Mouse (Mus musculus) R1 (cell line): ENCODE data around the gene Fam234a.
A peak's percentile ranks its signal among the peaks of the same experiment; 100 is the strongest.
"Not testable (repeated sequence)": the region's sequence is repeated elsewhere in the genome, so short reads cannot be mapped to it uniquely, and the experiment has no call there.

Source experiments
- DNase-seq: peaks from one replicate; pipeline ENCODE4 v3.0.0-alpha.2; 2018; ENCODE audit warnings: low read depth, low spot score

Gene Fam234a

DNA sequence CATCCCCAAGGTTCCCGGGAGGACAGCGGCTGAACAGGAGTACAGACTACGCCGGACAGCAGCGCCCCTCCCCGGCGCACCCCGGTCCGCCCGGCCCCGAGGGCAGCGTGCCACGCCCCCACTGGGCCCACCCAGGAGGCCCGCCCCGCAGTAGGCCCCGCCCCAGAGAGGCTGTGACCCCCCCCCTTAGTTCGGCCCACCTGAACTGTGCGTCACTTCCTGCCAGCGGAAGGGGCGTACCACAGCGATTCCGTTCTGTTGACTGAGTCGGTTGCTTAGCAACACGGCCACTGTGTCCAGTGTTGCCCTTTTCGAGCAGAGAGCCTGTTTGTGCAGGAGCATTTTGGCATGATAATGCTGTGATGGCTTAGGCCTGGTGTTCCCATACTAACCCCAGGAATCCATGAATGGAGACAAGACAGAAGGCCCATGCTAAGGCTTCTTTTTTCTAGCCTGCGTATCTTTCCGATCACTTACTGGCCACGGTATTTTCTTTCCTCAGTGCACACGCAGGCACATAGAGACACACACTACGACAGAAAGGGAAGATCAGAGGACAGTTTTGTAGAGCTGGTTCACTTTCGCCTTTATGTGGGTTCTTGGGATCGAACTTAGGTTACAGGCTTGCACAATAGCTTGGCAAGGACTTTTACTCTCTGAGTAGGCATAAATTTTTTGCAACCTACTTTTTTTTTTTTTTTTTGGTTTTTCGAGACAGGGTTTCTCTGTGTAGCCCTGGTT, at the start of gene Fam234a:
Fam234a (minus strand) TSS at position 142 of the 741 bp plus-strand sequence.
- peak; percentile 96 for DNase-seq

DNA sequence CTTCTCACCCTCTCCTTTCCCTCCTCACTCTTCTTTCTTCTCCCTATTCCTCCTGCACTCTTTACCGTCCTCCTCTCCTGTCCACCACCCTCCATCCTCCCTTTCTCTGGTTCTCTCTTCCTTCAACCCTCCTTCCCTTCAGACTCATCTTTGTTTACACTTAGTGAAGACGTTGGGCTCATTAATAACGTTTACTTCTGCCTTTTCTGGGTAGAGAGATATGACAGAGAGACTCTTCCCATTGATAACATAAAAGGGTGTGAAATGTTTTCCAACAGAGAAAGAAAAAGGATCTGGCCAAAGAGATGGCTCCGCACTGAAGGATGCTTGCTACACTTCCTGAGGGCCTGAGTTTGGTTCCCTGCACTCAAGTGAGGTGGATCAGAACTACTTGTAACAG, 45.4 kb upstream of the Fam234a start:
- DNase-seq = no peak

DNA sequence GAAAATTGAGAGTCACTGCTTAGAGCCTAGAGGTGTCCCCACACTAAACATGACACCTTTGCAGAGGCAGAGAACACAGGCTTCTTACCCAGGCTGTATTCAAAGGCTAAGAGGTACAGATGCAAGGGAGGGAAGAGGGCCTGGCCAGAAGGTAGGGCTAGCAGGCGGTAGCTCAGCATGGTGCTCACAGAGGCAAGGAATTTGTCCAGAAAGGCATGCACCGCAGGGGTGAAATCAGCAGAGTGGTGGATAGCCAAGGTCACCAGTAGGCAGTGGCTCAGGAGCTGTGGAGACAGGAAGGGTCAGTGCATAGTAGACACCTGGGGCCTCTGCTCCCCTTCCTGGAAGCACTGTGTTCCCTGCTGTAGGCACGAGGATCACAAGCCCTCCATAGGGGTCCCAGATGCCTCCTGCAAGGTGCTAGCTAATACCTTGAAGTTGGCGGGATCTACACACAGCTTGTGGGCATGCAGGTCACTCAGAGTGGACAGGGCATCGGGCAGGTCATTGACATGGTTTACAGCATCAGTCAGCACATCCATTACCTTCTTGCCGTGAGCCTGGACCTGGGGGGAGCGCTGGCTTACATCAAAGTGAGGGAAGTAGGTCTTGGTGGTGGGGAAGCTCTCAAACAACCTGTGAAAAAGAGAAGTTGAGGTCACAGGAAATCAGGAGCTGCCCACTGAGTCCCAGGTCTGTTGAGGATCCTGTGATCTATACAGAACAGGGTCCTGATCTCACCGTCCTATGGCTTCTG, 42.3 kb upstream of the Fam234a start:
- peak; percentile 59 for DNase-seq

DNA sequence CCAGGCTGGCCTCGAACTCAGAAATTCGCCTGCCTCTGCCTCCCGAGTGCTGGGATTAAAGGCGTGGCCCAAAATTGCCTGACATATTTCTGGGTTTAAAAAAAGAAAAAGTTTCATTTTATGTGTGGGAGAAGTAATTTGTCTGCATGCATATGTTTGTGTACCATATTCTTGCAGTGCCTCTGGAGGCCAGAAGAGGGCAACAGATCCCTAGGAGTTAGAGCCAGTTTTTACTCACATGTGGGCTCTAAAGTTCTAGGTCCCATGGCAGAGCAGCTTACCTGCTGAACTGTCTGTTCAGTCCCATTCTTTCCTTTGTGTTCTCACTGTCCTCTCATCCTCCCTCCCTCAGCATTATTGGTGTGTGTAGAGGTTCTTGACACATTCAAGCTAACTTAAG, 32.7 kb upstream of the Fam234a start:
- DNase-seq = peak; percentile 71

DNA sequence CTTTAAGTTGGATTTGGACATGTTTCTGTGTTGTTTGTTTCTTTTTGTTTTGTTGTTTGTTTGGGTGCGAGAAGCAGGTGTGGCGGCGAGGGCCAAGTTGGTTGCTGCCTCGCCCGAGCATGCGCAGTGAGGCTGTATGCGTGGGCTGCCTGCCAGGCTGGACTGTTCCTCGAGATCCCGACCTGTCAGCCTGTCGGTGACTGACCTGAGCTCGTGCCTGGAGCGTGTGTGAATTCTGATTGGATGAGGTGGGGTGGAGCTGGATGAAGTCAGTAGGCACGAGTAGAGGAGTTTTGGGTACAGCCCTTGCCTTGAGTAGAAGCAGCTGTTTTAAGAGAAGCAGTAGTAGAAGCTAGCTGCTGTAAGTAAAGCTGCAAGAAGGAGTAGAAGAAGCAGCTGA, 31.9 kb upstream of the Fam234a start:
- peak; percentile 37 for DNase-seq

DNA sequence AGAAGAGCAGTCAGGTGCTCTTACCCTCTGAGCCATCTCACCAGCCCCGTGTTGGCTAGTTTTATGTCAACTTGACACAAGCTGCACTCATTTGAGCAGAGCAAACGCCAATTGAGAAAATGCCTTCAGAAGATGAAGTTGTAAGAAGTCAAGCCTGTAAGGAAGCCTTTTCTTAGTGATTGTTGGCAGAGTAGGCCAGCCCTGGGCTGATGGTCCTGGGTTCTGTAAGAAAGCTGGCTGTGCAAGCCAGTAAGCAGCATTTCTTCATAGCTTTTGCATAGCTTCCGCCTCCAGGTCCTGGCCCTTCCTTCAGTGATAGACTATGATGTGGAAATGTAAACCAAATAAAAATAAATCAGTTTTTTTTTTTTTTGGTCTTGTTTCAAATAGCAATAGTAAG, 28.5 kb upstream of the Fam234a start:
- no peak for DNase-seq

DNA sequence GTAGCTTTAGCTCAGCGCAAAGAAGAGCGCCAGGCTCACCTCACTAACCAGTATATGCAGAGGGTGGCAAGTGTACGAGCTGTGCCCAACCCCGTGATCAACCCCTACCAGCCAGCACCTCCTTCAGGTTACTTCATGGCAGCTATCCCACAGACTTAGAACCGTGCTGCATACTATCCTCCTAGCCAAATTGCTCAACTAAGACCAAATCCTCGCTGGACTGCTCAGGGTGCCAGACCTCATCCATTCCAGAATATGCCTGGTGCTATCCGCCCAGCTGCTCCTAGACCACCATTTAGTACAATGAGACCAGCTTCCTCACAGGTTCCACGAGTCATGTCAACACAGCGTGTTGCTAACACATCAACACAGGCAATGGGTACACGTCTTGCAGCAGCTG, 25.5 kb upstream of the Fam234a start:
- DNase-seq = not testable (repeated sequence)

DNA sequence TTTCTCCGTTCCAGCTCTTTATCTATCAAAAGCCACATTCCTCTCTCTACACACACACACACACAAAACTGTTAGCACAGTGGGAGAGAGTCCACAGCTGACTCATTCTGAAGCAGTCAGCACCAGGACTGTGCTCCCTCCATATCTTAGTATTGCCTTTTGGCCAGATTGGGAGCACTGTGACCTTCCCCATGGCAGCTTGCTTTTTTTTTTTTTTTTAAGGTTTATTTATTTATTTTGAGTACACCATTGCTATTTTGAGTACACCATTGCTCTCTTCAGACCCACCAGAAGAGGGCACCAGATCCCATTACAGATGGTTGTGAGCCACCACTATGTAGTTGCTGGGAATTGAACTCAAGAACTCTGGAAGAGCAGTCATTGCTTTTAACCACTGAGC, 24.8 kb upstream of the Fam234a start:
- DNase-seq = peak; percentile 53

DNA sequence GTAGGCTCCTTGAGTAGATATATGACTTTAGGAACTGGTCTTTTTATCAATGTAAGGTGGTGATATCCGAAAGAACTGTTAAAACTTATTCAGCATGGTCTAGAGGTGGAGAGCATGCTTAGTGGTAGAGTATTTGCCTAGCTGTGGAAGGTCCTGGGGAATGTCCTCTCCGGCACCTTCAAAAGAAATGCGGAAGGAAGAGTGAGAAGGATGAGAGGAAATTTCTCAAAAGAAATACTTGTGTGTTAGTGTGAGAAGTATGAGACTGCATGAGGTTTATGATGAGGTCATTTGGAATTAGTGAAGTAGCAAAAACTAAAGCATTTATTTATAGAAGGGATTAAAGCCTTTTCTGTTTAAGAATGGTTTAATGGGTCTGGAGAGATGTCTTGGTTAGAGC, 18.3 kb upstream of the Fam234a start:
- DNase-seq = no peak

DNA sequence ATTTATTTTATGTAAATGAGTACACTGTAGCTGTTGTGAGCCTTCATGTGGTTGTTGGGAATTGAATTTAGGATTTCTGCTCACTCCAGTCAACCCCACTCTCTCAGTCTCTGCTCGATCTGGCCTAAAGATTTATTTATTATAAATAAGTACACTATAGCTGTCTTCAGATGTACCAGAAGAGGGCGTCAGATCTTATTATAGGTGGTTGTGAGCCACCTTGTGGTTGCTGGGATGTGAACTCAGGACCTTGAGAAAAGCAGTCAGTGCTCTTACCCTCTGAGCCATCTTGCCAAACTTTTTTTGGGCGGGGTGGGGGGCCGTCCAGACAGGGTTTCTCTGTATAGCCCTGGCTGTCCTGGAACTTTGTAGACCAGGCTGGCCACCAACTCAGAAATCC, 17.8 kb upstream of the Fam234a start:
- DNase-seq = peak; percentile 72

DNA sequence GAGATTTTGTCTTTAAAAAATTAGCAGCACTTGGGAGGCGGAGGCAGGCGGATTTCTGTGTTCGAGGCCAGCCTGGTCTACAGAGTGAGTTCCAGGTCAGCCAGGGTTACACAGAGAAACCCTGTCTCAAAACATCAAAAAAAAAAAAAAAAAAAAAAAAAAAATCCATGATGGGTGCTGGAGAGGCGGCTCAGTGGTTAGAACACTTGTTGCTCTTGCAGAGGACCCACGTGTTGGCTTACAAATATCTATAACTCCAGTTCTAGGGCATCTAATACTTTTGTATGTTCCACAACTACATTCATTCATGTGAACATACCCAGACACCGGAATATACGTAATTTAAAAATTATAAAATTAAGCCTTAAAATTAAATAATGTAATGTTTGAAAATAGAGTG, 11.3 kb upstream of the Fam234a start:
- DNase-seq = no peak

DNA sequence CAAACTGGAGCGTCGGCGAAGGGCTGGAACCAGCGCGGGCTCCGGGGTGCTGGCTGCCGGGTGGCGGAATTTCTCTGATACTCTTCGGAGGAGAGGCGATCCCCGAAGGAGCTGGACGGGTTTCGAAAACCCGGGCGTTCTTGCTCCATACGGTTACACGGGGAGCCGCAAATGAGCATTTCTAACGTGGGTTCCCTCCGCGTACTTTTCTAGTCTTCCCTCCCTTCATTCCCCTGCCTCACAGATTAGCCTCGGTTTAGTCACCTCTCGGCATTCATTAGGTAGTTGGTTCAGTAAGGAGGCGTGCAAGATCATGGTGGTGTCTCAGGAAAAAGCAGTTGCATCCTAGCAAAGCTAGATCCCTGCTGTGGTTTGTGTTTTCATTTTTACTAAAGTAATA, 9.4 kb upstream of the Fam234a start:
- DNase-seq = peak; percentile 39

DNA sequence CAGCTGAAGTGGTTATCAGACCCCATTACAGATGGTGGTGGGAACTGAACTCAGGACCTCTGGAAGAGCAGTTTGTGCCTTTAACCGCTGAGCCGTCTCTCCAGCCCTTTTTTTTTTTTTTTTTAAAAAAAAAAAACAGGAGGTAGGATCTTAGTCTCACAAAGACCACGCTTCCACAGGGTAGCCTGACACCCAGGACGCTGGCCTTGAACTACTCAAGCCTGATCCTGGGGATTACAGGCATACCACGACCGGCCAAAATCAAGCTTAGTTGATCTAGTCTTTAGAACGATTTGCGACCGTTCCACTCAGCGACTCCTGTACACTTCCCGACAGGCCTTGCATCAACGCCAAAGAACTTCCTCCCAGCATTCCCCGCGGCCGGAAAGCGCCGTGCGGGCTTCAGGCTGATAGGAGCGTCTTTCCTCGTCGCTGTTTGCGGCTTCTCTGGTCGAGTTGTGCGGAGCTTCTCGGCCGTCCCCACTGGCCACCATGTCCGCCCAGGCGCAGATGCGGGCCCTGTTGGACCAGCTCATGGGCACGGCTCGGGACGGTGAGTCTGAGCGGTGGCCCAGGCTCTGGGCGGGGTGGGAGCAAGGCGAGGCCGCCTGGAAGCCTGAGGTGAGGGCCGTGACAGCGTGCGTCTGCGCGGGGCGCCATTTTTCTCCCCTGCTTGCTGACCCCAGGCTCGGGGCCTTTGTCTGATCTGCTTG, 8.7 kb upstream of the Fam234a start, which contains the start of gene Luc7l:
Luc7l (plus strand) TSS at position 358 of the 713 bp plus-strand sequence.
- DNase-seq = peak; percentile 96

DNA sequence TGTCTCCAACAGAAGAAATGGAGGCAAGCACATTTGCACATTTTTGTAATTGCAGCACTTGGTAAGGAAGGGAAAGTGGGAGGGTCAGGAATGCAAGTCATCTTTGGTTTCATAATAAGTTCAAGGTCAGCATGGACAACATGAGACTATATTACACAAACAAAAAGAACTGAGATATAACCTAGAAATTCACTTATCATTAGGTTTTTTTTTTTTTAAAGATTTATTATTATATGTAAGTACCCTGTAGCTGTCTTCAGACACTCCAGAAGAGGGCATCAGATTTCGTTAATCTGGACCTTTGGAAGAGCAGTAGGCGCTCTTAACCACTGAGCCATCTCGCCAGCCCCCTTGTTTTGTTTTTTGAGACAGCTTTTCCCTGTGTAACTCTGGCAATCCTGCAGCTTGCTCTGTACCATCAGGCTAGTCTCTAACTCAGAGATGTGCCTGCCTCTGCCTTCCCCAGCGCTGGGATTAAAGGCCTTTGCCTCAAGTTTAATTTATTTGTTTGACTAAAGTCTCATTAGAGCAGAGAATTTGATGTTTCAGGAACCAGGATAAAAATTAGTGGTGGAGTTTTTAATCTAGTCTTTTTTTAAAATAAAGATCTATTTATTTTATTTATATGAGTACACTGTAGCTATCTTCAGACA, 8.0 kb upstream of the Fam234a start:
- peak; percentile 39 for DNase-seq

DNA sequence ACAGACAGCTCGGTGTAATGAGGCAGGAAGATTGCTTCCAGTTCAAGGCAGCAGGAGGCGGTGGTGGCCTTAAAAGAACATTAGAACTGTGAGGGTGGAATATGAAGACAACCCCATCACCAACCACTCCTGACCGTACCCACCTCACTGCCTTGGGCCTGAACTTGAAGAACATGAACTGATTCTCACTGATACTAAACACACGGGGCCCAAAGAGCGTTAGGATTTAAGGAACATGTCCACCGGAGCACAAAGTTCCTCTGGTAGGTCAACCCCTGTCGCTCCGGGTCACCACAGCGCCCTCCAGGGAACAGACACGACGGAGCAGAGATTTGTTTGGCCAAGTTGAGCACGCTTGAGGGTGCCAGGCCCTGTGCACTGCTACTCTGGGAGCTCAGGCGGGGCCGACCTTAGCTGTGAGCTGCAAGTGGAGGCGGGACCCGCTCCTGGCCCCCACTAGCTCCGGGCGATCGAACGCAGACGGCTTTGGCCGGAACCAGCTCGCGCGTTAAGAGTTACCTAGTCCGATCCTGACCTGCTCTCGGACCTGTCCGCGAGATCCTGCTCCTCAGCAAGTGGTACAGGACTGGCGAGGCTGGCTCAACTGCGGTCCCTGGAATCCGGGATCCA, 456 bp downstream of the Fam234a start:
- DNase-seq = peak; percentile 87

DNA sequence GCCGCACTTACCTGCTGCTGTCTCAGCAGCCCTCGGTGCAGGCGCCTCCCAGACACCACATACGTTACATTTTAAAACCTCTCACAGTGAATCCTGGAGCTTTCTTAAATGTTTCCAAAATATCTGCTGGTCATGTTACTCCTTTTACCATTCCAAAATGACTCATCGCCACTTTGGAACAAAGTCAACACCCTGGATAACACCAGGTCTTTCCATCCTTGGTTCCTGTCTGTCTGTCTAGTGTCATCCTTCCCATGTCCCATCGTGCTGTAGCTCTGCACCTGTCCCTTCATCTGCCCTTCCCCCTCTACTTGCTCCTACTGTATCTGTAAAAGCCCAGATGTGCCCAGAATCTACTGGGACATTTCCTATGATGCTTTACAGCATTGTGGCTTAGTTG, 3.1 kb downstream of the Fam234a start:
- no peak for DNase-seq

DNA sequence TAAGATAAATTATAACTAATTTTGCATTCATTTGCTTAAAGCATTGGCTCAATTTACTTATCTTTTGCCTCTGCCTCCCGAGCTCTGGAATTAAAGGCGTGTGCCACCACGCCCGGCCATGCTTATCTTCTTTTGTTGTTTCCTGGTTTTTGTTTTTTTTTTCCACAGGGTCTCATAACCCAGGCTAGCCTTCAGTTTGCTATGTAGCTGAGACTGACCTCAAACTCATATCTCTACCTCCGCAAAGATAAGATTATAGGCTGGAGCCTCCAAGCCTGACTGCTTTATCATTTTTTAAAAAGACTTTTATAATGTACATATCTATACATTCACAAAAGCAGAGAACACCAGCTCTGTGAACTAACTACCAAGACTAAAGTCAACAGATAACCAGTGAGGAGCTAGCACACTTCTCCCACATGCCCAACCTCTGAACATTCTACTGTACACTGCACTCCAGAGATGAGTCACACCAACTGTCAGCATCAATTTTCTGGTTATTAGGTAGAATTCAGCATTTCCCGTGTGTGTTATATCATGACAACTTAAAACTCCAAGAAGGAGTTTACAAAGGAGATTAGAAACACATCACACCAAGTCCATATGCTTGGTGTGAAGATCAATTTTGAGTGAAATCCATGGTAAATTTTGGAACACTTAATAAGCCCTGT, 3.8 kb downstream of the Fam234a start:
- no peak for DNase-seq

DNA sequence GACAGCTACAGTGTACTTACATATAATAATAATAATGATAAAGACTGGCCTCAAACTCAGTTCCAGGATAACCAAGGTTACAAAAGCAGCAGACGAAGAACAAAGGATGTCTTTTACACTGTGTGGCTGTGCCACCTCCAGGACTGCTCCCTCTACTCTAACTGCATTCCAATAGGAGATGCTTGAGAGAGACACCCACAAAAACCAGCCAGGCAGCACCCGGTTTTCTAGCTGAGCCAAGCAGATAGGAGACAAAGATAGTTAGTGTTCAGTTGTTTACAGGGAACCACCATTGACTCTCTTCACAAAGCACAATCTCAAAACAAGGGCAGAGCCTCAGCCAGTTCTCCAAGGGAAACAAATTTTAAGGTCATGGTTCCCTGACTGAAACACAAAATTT, 4.5 kb downstream of the Fam234a start:
- no peak for DNase-seq

DNA sequence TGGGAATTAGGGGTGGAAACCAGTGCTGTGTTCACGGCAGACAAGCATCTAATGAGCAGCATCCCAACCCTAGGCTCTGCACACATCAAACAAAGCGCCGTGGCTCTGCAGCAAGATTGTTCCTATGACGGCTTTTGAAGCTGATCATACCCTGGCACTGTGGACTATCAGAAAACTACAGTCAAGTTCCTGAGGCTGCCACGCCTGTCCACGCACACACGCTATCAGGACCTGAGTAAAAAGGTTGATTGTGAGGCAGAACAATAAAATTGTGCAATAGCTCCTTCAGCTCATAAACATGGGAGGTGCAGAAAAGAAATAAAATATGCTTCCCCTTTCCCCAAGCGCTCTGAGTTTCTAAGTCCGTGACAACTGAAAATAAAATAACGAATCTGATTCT, 6.4 kb downstream of the Fam234a start:
- DNase-seq = no peak

DNA sequence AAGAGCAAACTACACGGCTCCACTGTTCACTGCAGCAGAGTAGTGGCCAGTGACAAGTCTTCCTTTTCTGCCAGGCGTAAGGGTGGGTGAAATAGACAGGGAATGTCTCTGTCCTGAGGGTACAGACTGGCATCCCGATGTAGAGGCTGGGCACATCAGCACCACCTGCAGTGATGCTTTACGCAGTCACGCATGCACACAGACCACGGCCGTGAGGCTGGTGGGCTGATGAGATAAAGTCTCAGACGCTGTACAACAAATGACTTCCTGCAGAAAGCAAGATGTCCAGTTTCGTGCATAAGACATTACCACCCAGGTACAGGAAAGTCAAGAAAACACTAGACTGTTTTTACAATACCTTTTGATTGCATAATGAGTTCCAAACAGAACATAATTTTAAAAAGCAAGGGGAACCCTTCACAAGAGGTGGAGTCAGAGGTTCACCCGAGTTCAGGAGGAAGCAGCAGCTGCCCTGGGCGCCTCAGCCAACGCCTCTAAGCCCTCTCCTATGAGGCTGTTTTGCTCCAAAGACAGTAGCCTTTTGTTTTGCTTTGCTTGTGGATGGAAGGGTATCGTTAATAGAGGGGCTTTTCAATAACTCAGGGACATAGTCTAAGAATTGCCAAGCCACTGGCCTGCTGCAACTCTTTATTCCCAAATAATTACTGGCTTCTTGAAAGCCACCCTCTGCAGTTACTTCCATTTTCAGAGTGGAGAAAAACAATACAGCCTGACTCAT, 8.8 kb downstream of the Fam234a start:
- DNase-seq = no peak
